Mouse (Mus musculus) neural tube, embryonic 14.5 days (tissue): ENCODE results near the gene Fam53b. TPM values are rescaled to one million over a fixed set of nuclear protein-coding genes. Genes with fewer than 3 reads are reported as not detected.

Experiments used
- ATAC-seq: fragments of 200-750 bp; cut with Nextera tagmentation; 2 replicates; pipeline ENCODE4 v1.8.0; 2017; ENCODE audit warnings: low read depth, mild to moderate bottlenecking, moderate TSS enrichment, moderate library complexity
- H3K27ac ChIP-seq: fragments of 300-500 bp; sonication (generic); 2 replicates; pipeline ENCODE4 v1.5.1; 2014; ENCODE audit warnings: low read depth, mild to moderate bottlenecking, control low read depth, low read length, moderate library complexity, mixed read lengths
- H3K27me3 ChIP-seq: fragments of 300-500 bp; sonication (generic); 2 replicates; pipeline ENCODE4 v1.6.1; 2014; ENCODE audit warnings: low read length; ENCODE audit not compliant: control insufficient read depth, insufficient read depth
- H3K36me3 ChIP-seq: fragments of 300-500 bp; sonication (generic); 2 replicates; pipeline ENCODE4 v1.6.1; 2014; ENCODE audit warnings: low read length, mixed read lengths; ENCODE audit not compliant: control insufficient read depth, insufficient read depth
- H3K4me1 ChIP-seq: fragments of 300-500 bp; sonication (generic); 2 replicates; pipeline ENCODE4 v1.6.1; 2014; ENCODE audit warnings: low read length; ENCODE audit not compliant: control insufficient read depth, insufficient read depth
- H3K4me2 ChIP-seq: fragments of 300-500 bp; sonication (generic); 2 replicates; pipeline ENCODE4 v1.6.1; 2014; ENCODE audit warnings: mild to moderate bottlenecking, low read depth, low read length, control low read depth
- H3K4me3 ChIP-seq: fragments of 300-500 bp; sonication (generic); 2 replicates; pipeline ENCODE4 v1.5.1; 2014; ENCODE audit warnings: low read depth, low read length, control low read depth, mixed read lengths
- H3K9ac ChIP-seq: fragments of 300-500 bp; sonication (generic); replicated peaks from 2 replicates; pipeline ENCODE4 v1.6.1; 2014; ENCODE audit warnings: low read depth, mild to moderate bottlenecking, control low read depth, low read length, mixed read lengths
- H3K9me3 ChIP-seq: fragments of 300-500 bp; sonication (generic); 2 replicates; pipeline ENCODE4 v1.6.1; 2016; ENCODE audit warnings: low read length; ENCODE audit not compliant: control insufficient read depth
- WGBS: fragments of 180-500 bp; shearing (Covaris S2); extraction: QIAGEN DNeasy Blood & Tissue Kit; methylation state at CpG from one replicate; pipeline ENCODE4 v1.1.7; 2014; 5-methylcytosine and 5-hydroxymethylcytosine counted together
- polyA plus RNA-seq: library from polyadenylated mRNA; unstranded; fragments of >200 nt; fragmentation: Nextera tagmentation; extraction: Ambion mirVana; gene quantifications from 2 replicates; pipeline ENCODE4 v1.2.1, GENCODE M21; 2014

Fam53b gene
- polyA plus RNA-seq, 1 experiment from 2014 or later = 11.8 TPM

GRCm38 (mm10) chr7:132786011-132786410 is 27.7 kb downstream of the Fam53b start:
- Histone ChIP-seq H3K4me1 (peaks cover 11% of the 10 kb centered on the region), H3K36me3 (no peaks in the 10 kb centered on the region), H3K4me3 (no peak overlapping the region), H3K27me3 (no peaks in the 10 kb centered on the region), H3K9ac (no peak overlapping the region), H3K4me2 (no peak overlapping the region), H3K9me3 (no peaks in the 10 kb centered on the region), H3K27ac (no peak overlapping the region)
- no peak for ATAC-seq
- WGBS = 80% methylated on average over 7 of the region's 7 CpGs

GRCm38 (mm10) chr7:132784101-132784500 is 29.6 kb downstream of the Fam53b start:
- ATAC-seq = no peak
- 85% methylated on average over 5 of the region's 5 CpGs for WGBS
- H3K4me1 ChIP-seq = peaks cover 17% of the 10 kb centered on the region
- no peaks in the 10 kb centered on the region for H3K9me3 ChIP-seq
- no peak overlapping the region for H3K27ac ChIP-seq
- H3K27me3 ChIP-seq = no peaks in the 10 kb centered on the region
- H3K4me3 ChIP-seq = no peak overlapping the region
- H3K9ac ChIP-seq = no peak overlapping the region
- H3K4me2 ChIP-seq = no peak overlapping the region
- H3K36me3 ChIP-seq = no peaks in the 10 kb centered on the region

GRCm38 (mm10) chr7:132781850-132782249 is 31.8 kb downstream of the Fam53b start:
- 0 out of 2 replicates have a peak, but pooled peaks have one; percentile 16 for ATAC-seq
- Histone ChIP-seq H3K4me3 (no peak overlapping the region), H3K9ac (no peak overlapping the region), H3K9me3 (no peaks in the 10 kb centered on the region), H3K27me3 (no peaks in the 10 kb centered on the region), H3K36me3 (no peaks in the 10 kb centered on the region), H3K4me2 (no peak overlapping the region), H3K4me1 (peaks cover 17% of the 10 kb centered on the region), H3K27ac (peak overlapping the region; percentile 2)
- 57% methylated on average over 6 of the region's 6 CpGs for WGBS

GRCm38 (mm10) chr7:132781130-132781814 is 32.4 kb downstream of the Fam53b start:
- H3K4me2 ChIP-seq = no peak overlapping the region

GRCm38 (mm10) chr7:132780611-132781010 is 33.1 kb downstream of the Fam53b start:
- Histone ChIP-seq H3K27me3 (no peaks in the 10 kb centered on the region), H3K4me1 (peaks cover 17% of the 10 kb centered on the region), H3K9me3 (no peaks in the 10 kb centered on the region), H3K9ac (no peak overlapping the region), H3K4me2 (no peak overlapping the region), H3K27ac (peak overlapping the region; percentile 48; the same call in 1 of the 2 replicates), H3K36me3 (no peaks in the 10 kb centered on the region), H3K4me3 (no peak overlapping the region)
- ATAC-seq = peak; percentile 42; the same call in 1 of the 2 replicates
- WGBS = 13% methylated on average over 4 of the region's 4 CpGs

More at GRCm38 (mm10) chr7:132781130-132781814, 32.4 kb downstream of the Fam53b start:
- H3K9me3 ChIP-seq = no peaks in the 10 kb centered on the region
- peak overlapping the region; percentile 48 for H3K27ac ChIP-seq
- ATAC-seq = peak; percentile 79
- WGBS = 13% methylated on average over 7 of the region's 7 CpGs
- no peaks in the 10 kb centered on the region for H3K27me3 ChIP-seq
- H3K9ac ChIP-seq = peak overlapping the region; percentile 34
- H3K4me3 ChIP-seq = no peak overlapping the region
- peaks cover 17% of the 10 kb centered on the region for H3K4me1 ChIP-seq
- no peaks in the 10 kb centered on the region for H3K36me3 ChIP-seq

- Histone ChIP-seq H3K27ac (no peak overlapping the region), H3K4me3 (no peak overlapping the region), H3K27me3 (no peaks in the 10 kb centered on the region), H3K9ac (no peak overlapping the region), H3K4me2 (no peak overlapping the region), H3K36me3 (no peaks in the 10 kb centered on the region), H3K9me3 (no peaks in the 10 kb centered on the region), H3K4me1 (peaks cover 17% of the 10 kb centered on the region)
- WGBS = 95% methylated on average over 13 of the region's 13 CpGs
- ATAC-seq = no peak
Observed at GRCm38 (mm10) chr7:132778630-132779029, 35.1 kb downstream of the Fam53b start.

- ATAC-seq = no peak
- Histone ChIP-seq H3K4me3 (no peak overlapping the region), H3K9ac (no peak overlapping the region), H3K27ac (no peak overlapping the region), H3K27me3 (no peaks in the 10 kb centered on the region), H3K36me3 (no peaks in the 10 kb centered on the region), H3K4me2 (no peak overlapping the region), H3K9me3 (no peaks in the 10 kb centered on the region), H3K4me1 (peaks cover 17% of the 10 kb centered on the region)
- whole genome bisulfite sequencing = 90% methylated on average over 1 of the region's 1 CpGs
Observed at GRCm38 (mm10) chr7:132777728-132778453, 35.8 kb downstream of the Fam53b start.

GRCm38 (mm10) chr7:132777117-132777516 is 36.6 kb downstream of the Fam53b start:
- whole genome bisulfite sequencing = 89% methylated on average over 7 of the region's 7 CpGs
- Histone ChIP-seq H3K9me3 (no peaks in the 10 kb centered on the region), H3K27ac (no peak overlapping the region), H3K9ac (no peak overlapping the region), H3K27me3 (no peaks in the 10 kb centered on the region), H3K4me2 (no peak overlapping the region), H3K4me3 (no peak overlapping the region), H3K36me3 (no peaks in the 10 kb centered on the region), H3K4me1 (peaks cover 16% of the 10 kb centered on the region)
- ATAC-seq = no peak
